Mouse (Mus musculus) thymus, adult 2 months (tissue): ENCODE measurements at regions not wholly inside any gene's neighbourhood (a gene's known extent, or its start where the extent isn't known, plus 50 kb on each side); places are given as distances from the start of the nearest gene placed in this dataset.

ENCODE experiments used
- DNase-seq: peaks from one replicate; pipeline ENCODE4 v3.0.0; 2021
- H3K27ac ChIP-seq: fragments of 200-500 bp; 2 replicates; pipeline ENCODE4 v1.5.1; 2012; ENCODE audit warnings: low read length, control low read depth; ENCODE audit not compliant: control insufficient read depth, insufficient read depth
- H3K27me3 ChIP-seq: fragments of 200-500 bp; 2 replicates; pipeline ENCODE4 v1.6.1; 2012; ENCODE audit warnings: mild to moderate bottlenecking, low read length, moderate library complexity, mixed read lengths; ENCODE audit not compliant: control insufficient read depth, insufficient read depth
- H3K36me3 ChIP-seq: fragments of 200-500 bp; 2 replicates; pipeline ENCODE4 v1.6.1; 2012; ENCODE audit warnings: mild to moderate bottlenecking, low read length, moderate library complexity; ENCODE audit not compliant: control insufficient read depth, insufficient read depth
- H3K4me1 ChIP-seq: fragments of 200-500 bp; replicated peaks from 2 replicates; pipeline ENCODE4 v1.6.1; 2012; ENCODE audit warnings: low read length; ENCODE audit not compliant: control insufficient read depth, insufficient read depth
- H3K4me3 ChIP-seq: fragments of 200-500 bp; 2 replicates; pipeline ENCODE4 v1.5.1; 2012; ENCODE audit warnings: mild to moderate bottlenecking, low read length, control low read depth, moderate library complexity; ENCODE audit not compliant: control insufficient read depth, insufficient read depth
- CTCF ChIP-seq: fragments of 200-500 bp; IDR thresholded peaks from 2 replicates; pipeline ENCODE4 v1.5.1; 2012; ENCODE audit warnings: mild to moderate bottlenecking, control low read depth, low read length, moderate library complexity, borderline replicate concordance; ENCODE audit not compliant: control insufficient read depth, poor library complexity, insufficient read depth; ENCODE audit errors: extremely low read depth
- POLR2A ChIP-seq: fragments of 200-500 bp; IDR thresholded peaks from 2 replicates; pipeline ENCODE4 v1.6.1; 2012; ENCODE audit warnings: mild to moderate bottlenecking, low read length, control low read depth, moderate library complexity; ENCODE audit not compliant: control insufficient read depth, poor library complexity, insufficient read depth; ENCODE audit errors: extremely low read depth
- WGBS: fragments of 180-500 bp; shearing (Covaris S2); methylation state at CpG from one replicate; pipeline ENCODE4 v1.1.7; 2018; 5-methylcytosine and 5-hydroxymethylcytosine counted together

GRCm38 (mm10) chr13:107743464-107744218 is 300.6 kb upstream of the Smim15 start:
- Histone ChIP-seq H3K4me1 (no peaks in the 10 kb centered on the region), H3K36me3 (no peaks in the 10 kb centered on the region; the same call in 1 of the 2 replicates), H3K27ac (no peak overlapping the region), H3K4me3 (no peak overlapping the region), H3K27me3 (no peaks in the 10 kb centered on the region)
- no peak for DNase-seq
- 96% methylated on average over 21 of the region's 21 CpGs for WGBS
- no peak for TF ChIP-seq CTCF
- TF ChIP-seq POLR2A, result no peak

DNA sequence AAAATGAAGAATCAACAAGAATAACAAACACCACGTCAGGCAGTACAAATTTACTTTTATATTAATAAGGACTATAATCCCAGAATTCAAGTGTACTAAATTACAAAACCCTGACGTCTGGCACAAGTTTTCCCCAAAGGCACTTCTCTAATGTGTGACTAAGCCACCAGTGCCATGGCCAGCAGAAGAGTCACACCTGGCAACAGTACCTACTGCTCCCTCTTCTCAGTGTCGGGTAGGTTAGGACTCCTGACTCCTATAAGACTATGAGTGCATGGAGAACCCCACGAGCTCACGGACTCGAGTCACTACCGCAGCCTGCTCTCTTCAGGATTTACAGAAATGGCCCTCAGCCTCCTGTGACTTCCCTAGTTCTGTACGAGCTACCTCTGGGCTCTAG is 307.7 kb upstream of the Smim15 start:
- H3K36me3 ChIP-seq, result peaks cover 5% of the 10 kb centered on the region; the same call in 1 of the 2 replicates
- WGBS, result 93% methylated on average over 8 of the region's 8 CpGs

DNA sequence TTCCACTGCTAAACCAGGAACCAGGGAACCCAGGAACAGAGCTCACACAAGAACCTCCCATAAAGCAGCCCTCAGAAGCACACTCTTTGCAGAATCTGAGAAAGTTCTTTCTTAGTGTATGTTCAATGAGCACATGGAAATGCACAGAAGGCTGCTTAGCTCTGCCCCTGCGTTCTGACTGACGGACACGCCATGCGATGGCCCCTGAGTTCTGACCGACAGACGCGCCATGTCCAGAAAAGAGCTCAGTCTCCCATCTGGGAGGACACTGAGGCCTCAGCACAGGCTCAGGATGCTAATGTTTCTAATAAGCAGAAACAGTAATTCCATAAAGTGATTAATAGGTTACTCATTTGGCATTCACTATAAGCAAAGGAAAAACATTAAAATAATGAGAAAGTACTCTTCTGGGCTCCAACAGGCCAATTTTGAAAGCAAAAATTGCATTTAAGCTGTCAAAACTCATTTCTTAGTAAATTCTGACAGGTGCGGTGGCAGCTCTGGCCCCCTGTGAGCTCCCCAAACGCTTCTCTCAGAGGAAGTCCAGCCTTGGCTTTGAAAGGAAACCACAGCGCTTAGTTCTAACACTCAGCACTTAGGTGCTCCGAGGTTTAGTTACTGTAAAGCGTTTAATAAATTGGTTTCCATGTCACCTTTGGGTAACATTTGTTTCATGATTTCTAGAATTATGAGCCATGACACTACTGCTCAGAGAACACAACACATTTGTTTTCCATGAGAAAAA is 309.9 kb upstream of the Smim15 start:
- no peak for DNase-seq
- TF ChIP-seq CTCF, result no peak
- TF ChIP-seq POLR2A, result no peak

More for the DNA sequence above, 307.7 kb upstream of the Smim15 start:
- Histone ChIP-seq H3K4me3 (no peak overlapping the region), H3K4me1 (no peaks in the 10 kb centered on the region), H3K27me3 (no peaks in the 10 kb centered on the region), H3K27ac (no peak overlapping the region)
- no peak for DNase-seq
- TF ChIP-seq CTCF (no peak), POLR2A (no peak)

GRCm38 (mm10) chr13:107730976-107731375 is 313.3 kb upstream of the Smim15 start:
- TF ChIP-seq POLR2A, result no peak
- TF ChIP-seq CTCF, result no peak
- WGBS, result 97% methylated on average over 9 of the region's 9 CpGs
- no peak for DNase-seq
- Histone ChIP-seq H3K27me3 (no peaks in the 10 kb centered on the region), H3K27ac (no peak overlapping the region), H3K4me1 (no peaks in the 10 kb centered on the region), H3K36me3 (peaks cover 11% of the 10 kb centered on the region), H3K4me3 (no peak overlapping the region)

More for the DNA sequence above, 309.9 kb upstream of the Smim15 start:
- WGBS, result 59% methylated on average over 12 of the region's 12 CpGs
- Histone ChIP-seq H3K27me3 (no peaks in the 10 kb centered on the region), H3K4me1 (no peaks in the 10 kb centered on the region), H3K27ac (no peak overlapping the region), H3K36me3 (peaks cover 11% of the 10 kb centered on the region), H3K4me3 (no peak overlapping the region)

DNA sequence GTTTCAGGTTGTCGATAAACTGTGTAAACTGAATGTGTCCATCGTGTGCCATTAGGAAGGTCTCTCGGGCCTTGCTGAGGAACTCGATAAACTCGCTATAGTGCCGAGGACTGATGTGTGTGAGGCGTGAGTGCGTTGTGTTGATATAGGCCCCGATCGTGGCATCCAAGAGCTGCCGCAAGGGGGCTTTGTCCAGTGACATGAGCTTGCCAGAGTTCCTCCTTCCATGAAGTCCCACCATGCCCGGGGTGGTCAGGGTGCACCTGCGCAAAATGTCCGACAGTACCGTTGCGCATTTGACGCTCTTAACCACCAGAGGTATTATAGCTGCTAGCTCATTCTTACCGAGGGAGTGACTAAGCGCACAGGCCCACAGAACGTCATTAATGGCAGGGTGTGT is 317.8 kb upstream of the Smim15 start:
- H3K27me3 ChIP-seq, result no peaks in the 10 kb centered on the region
- 97% methylated on average over 20 of the region's 20 CpGs for WGBS
- H3K4me1 ChIP-seq, result no peaks in the 10 kb centered on the region
- H3K36me3 ChIP-seq, result peaks cover 11% of the 10 kb centered on the region
- H3K27ac ChIP-seq, result no peak overlapping the region
- TF ChIP-seq CTCF, result no peak
- DNase-seq, result no peak
- H3K4me3 ChIP-seq, result no peak overlapping the region

GRCm38 (mm10) chr13:107721901-107722300 is 322.3 kb upstream of the Smim15 start:
- no peak for DNase-seq
- TF ChIP-seq CTCF (no peak), POLR2A (no peak)
- Histone ChIP-seq H3K27ac (no peak overlapping the region), H3K4me3 (no peak overlapping the region), H3K4me1 (no peaks in the 10 kb centered on the region), H3K36me3 (peaks cover 5% of the 10 kb centered on the region; the same call in 1 of the 2 replicates), H3K27me3 (no peaks in the 10 kb centered on the region)
- WGBS, result 95% methylated on average over 11 of the region's 11 CpGs
